Mouse (Mus musculus) heart, embryonic 13.5 days (tissue): ENCODE results near the gene Gm28038. TPM values are rescaled to one million over a fixed set of nuclear protein-coding genes. Genes with fewer than 3 reads are reported as not detected.
A peak's percentile ranks its signal among the peaks of the same experiment; 100 is the strongest.

ENCODE experiments used
- ATAC-seq: fragments of 200-750 bp; cut with Nextera tagmentation; 2 replicates; pipeline ENCODE4 v1.8.0; 2017; ENCODE audit warnings: moderate TSS enrichment; ENCODE audit not compliant: insufficient number of reproducible peaks, low FRiP score, low TSS enrichment; ENCODE audit errors: extremely low read depth
- H3K27ac ChIP-seq: fragments of 300-500 bp; sonication (generic); replicated peaks from 2 replicates; pipeline ENCODE4 v1.5.1; 2015; ENCODE audit warnings: moderate library complexity, mild to moderate bottlenecking, inconsistent platforms
- H3K27me3 ChIP-seq: fragments of 300-500 bp; sonication (generic); replicated peaks from 2 replicates; pipeline ENCODE4 v1.6.1; 2015; ENCODE audit warnings: mild to moderate bottlenecking, inconsistent platforms
- H3K36me3 ChIP-seq: fragments of 300-500 bp; sonication (generic); 2 replicates; pipeline ENCODE4 v1.6.1; 2015; ENCODE audit warnings: mild to moderate bottlenecking, inconsistent platforms
- H3K4me1 ChIP-seq: fragments of 300-500 bp; sonication (generic); 2 replicates; pipeline ENCODE4 v1.6.1; 2015; ENCODE audit warnings: inconsistent platforms
- H3K4me2 ChIP-seq: fragments of 300-500 bp; sonication (generic); 2 replicates; pipeline ENCODE4 v1.6.1; 2015; ENCODE audit warnings: inconsistent platforms, mild to moderate bottlenecking, moderate library complexity
- H3K4me3 ChIP-seq: fragments of 300-500 bp; sonication (generic); 2 replicates; pipeline ENCODE4 v1.5.1; 2015; ENCODE audit warnings: moderate library complexity, mild to moderate bottlenecking, inconsistent platforms
- H3K9ac ChIP-seq: fragments of 300-500 bp; sonication (generic); 2 replicates; pipeline ENCODE4 v1.6.1; 2015; ENCODE audit warnings: inconsistent platforms, mild to moderate bottlenecking, moderate library complexity
- H3K9me3 ChIP-seq: fragments of 300-500 bp; sonication (generic); 2 replicates; pipeline ENCODE4 v1.6.1; 2016; ENCODE audit warnings: inconsistent platforms
- WGBS: fragments of 180-500 bp; shearing (Covaris S2); methylation state at CpG from one replicate; pipeline ENCODE4 v1.1.7; 2015; ENCODE audit warnings: mixed read lengths; 5-methylcytosine and 5-hydroxymethylcytosine counted together
- polyA plus RNA-seq: library from polyadenylated mRNA; unstranded; fragments of >200 nt; fragmentation: Nextera tagmentation; extraction: Ambion mirVana; gene quantifications from 2 replicates; pipeline ENCODE4 v1.2.1, GENCODE M21; 2015

Gm28038 gene
- polyA plus RNA-seq, 1 experiment from 2014 or later, result not detected

DNA sequence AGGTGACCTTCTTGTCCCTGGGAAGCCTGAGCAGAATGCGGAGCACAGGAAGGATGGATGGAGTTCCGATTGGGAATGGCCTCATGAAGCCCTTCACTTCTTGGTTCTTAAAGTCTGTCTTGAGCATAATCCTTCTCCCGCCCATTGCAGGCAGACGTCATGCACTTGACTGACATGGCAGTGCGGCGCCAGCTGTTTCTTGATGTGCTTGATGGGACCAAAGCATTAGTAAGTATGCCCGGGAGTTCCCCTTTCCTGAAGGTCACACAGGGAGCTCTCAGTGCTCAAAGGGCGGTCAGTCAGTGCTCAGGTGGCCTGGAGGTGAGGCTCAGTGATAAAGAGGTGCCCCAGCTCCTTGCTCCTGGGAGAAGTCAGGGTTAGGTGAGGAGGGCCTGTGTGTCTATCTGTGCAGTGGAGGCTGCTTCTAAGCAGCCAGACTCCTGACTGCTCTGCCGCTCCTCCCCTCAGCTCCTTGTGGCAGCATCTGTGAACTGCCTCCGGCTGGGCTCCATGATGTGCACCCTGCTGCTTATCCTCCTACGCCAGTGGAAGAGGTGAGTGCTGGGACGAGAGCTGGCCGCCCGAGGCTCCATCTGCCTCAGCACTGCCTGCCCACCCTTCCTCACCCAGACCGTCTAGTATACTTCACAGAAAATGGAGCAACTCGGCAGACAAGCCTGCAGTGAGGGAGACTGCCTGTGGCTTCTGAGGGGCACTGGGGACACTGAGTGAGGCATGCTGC, 55.5 kb downstream of the Gm28038 start:
- no peaks in the 10 kb centered on the region for H3K27me3 ChIP-seq
- no peak overlapping the region for H3K4me3 ChIP-seq
- H3K4me2 ChIP-seq, result no peak overlapping the region
- ATAC-seq, result no peak
- peaks cover 98% of the 10 kb centered on the region for H3K36me3 ChIP-seq
- 77% methylated on average over 16 of the region's 16 CpGs for WGBS
- H3K9ac ChIP-seq, result no peak overlapping the region; the same call in 1 of the 2 replicates
- H3K4me1 ChIP-seq, result no peaks in the 10 kb centered on the region
- no peaks in the 10 kb centered on the region for H3K9me3 ChIP-seq
- H3K27ac ChIP-seq, result peak overlapping the region; percentile 5; the same call in 1 of the 2 replicates

DNA sequence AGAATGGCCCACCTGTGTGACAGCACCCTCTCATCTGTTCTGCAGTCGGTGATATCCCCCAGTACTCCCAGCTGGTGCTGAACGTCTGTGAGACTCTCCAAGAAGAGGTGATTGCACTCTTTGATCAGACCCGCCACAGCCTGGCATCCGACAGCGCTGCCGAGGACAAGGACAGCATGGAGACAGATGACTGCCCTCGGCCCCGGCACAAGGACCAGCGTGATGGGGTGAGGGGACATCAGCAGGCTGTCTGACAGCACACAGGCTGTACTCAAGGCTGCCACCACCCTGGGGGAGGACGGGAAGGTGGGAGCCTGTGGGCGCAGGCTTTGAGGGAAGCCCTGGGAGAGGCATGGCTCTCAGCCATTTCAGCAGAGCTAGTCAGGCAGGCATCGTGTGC, 56.3 kb downstream of the Gm28038 start:
- Histone ChIP-seq H3K36me3 (peaks cover 98% of the 10 kb centered on the region), H3K9ac (no peak overlapping the region)
- ATAC-seq, result no peak

DNA sequence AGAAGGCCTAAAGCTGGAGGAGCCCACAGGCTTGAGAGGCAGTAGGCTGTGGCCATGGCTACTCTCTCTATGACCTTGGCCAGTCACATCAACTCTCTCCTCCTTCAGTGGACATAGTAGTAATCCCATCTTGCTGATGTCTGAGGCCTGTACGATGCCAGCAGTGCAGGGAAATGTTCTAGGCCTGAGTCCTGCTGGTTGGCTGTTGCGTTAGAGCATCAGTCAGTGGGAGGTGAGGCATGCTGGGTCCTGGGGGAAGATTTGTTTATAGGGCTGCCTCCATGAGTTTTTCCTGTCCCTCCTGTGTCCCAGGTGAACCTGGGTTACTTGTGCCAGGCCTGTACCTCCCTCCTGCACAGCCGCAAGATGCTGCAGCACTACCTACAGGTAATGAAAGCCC, 61.2 kb downstream of the Gm28038 start:
- no peak overlapping the region for H3K4me3 ChIP-seq
- WGBS, result 92% methylated on average over 3 of the region's 3 CpGs
- H3K9me3 ChIP-seq, result no peaks in the 10 kb centered on the region
- no peak overlapping the region for H3K9ac ChIP-seq
- H3K27ac ChIP-seq, result no peak overlapping the region
- H3K27me3 ChIP-seq, result no peaks in the 10 kb centered on the region
- H3K36me3 ChIP-seq, result peaks cover 98% of the 10 kb centered on the region
- H3K4me1 ChIP-seq, result peaks cover 25% of the 10 kb centered on the region
- no peak for ATAC-seq
- H3K4me2 ChIP-seq, result no peak overlapping the region

More for the DNA sequence above, 56.3 kb downstream of the Gm28038 start:
- Histone ChIP-seq H3K9me3 (no peaks in the 10 kb centered on the region), H3K4me1 (no peaks in the 10 kb centered on the region), H3K4me2 (no peak overlapping the region), H3K4me3 (no peak overlapping the region), H3K27ac (peak overlapping the region; percentile 12; the same call in 1 of the 2 replicates), H3K27me3 (no peaks in the 10 kb centered on the region)
- WGBS, result 51% methylated on average over 12 of the region's 12 CpGs

DNA sequence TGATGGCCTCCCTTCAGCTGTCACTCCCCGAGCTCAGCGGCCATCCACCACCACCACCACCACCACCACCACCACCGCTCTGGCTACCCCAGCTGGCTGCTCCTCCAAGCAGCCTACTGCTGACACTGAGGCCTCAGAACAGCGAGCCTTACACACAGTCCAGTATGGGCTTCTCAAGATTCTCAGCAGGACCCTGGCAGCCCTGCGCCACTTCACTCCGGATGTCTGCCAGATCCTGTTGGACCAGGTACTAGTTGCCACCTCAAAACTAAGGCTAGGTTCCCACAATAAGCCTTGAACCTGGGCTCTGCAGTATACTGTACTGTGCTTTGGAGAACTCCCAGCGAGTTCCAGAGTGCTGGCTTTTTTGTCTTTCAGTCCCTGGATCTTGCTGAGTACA, 61.7 kb downstream of the Gm28038 start:
- Histone ChIP-seq H3K27ac (no peak overlapping the region), H3K4me2 (no peak overlapping the region), H3K4me3 (no peak overlapping the region), H3K9me3 (no peaks in the 10 kb centered on the region), H3K27me3 (no peaks in the 10 kb centered on the region), H3K36me3 (peaks cover 98% of the 10 kb centered on the region), H3K4me1 (peaks cover 25% of the 10 kb centered on the region), H3K9ac (no peak overlapping the region)
- 87% methylated on average over 7 of the region's 7 CpGs for WGBS
- ATAC-seq, result no peak

DNA sequence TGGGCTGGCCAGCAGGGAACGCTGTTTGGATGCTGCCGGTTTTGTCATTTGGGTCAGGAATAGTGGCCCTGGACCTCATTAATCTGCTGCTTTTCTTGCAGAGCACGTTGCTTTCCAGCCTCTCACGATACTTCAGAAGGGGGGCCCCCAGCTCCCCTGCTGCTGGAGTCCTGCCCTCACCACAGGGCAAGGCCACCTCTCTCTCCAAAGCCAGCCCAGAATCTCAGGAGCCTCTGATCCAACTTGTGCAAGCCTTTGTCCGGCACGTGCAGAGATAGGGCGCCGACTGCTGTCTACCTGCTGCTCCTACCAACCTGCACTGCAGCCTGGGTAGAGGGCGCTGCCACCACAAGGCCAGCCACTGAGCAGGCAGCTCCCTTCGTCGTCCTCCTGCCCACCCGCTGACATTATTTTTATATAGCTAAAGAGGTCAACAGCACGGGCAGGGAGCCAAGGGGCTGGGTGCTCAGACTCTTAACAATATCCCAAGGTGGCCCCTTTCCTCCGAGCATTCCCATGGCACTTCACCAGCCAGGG, 62.8 kb downstream of the Gm28038 start:
- 54% methylated on average over 14 of the region's 14 CpGs for WGBS
- H3K4me1 ChIP-seq, result peaks cover 25% of the 10 kb centered on the region
- H3K36me3 ChIP-seq, result peaks cover 99% of the 10 kb centered on the region
- peak overlapping the region; percentile 84 for H3K27ac ChIP-seq
- H3K9ac ChIP-seq, result peak overlapping the region; percentile 60
- no peak overlapping the region for H3K4me3 ChIP-seq
- no peaks in the 10 kb centered on the region for H3K9me3 ChIP-seq
- 0 out of 2 replicates have a peak overlapping the region, but pooled peaks have one; percentile 13 for H3K4me2 ChIP-seq
- ATAC-seq, result no peak; the same call in 1 of the 2 replicates
- no peaks in the 10 kb centered on the region for H3K27me3 ChIP-seq

DNA sequence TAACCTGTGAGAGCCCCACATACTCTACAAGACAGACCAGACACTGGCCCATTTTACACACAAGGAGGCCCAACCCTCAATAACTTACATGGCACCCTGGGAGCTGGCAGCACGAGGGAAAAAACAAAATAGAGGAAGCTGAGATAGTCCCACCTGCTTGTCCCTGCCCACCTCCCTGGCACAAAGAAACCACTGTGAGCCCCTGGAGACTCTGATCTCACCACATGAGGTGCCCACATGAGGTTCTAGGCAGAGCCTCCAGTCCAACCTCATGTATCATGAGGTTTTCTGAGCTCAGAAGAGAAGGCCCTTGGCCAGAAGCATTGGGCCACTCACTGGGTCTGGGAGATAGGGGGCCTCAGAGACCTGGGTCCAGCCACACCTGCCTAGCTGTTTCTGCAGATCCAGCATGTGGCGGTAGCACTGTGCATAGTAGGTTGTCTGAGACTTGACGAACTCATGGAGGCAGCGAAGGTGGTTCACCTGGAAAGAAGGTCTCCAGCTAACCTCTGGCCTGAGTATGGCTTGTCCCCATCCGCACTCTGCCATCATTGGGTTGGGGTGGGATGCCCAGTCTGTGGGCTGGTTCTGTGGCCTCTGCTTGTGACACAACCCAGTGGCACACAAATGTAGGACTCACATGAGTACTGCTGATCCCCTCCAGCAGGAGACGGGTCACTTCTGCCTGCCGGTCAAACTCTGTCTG, 65.3 kb downstream of the Gm28038 start:
- Histone ChIP-seq H3K36me3 (peaks cover 99% of the 10 kb centered on the region), H3K27ac (no peak overlapping the region), H3K27me3 (no peaks in the 10 kb centered on the region), H3K9me3 (no peaks in the 10 kb centered on the region), H3K9ac (no peak overlapping the region), H3K4me1 (peaks cover 25% of the 10 kb centered on the region), H3K4me3 (no peak overlapping the region), H3K4me2 (no peak overlapping the region)
- WGBS, result 85% methylated on average over 7 of the region's 7 CpGs
- no peak for ATAC-seq

DNA sequence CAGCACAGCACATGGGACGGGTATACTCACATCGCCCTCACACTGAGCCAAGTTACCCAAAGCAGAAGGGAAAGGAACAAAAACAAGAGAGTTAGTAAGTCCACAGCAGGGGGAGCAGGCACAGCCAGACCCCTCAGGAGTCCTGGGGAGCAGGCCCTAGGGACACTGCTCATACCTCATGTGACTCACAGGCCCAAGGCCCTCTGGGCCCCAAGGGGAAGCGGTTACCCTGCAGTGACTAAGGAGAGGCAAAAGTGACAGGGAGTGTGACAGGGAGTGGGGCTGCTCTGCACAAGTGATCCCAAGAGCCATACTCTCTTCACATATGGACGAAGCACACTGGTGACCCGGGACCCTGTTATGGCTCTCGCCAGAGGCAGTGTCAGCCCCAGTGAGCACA, 68.4 kb downstream of the Gm28038 start:
- H3K4me3 ChIP-seq, result no peak overlapping the region
- no peak overlapping the region for H3K27ac ChIP-seq
- no peaks in the 10 kb centered on the region for H3K27me3 ChIP-seq
- no peak for ATAC-seq
- WGBS, result 93% methylated on average over 6 of the region's 6 CpGs
- peaks cover 9% of the 10 kb centered on the region for H3K4me1 ChIP-seq
- peaks cover 93% of the 10 kb centered on the region for H3K36me3 ChIP-seq
- no peak overlapping the region for H3K9ac ChIP-seq
- H3K9me3 ChIP-seq, result no peaks in the 10 kb centered on the region
- no peak overlapping the region for H3K4me2 ChIP-seq

Other genes with a start within 250 kb of the Gm28038 start
- 17.9 and 18.8 TPM in 2 replicates for gene Wdr34, start 232.2 kb upstream of the Gm28038 start, polyA plus RNA-seq
- gene Set, start 223.7 kb upstream of the Gm28038 start, polyA plus RNA-seq, result 214 and 239 TPM in 2 replicates
- gene Pkn3, start 203.4 kb upstream of the Gm28038 start, polyA plus RNA-seq, result 13.1 and 13.2 TPM in 2 replicates
- gene Zdhhc12, start 187.4 kb upstream of the Gm28038 start, polyA plus RNA-seq, result 36.5 and 45.5 TPM in 2 replicates
- gene Zer1, start 156.5 kb upstream of the Gm28038 start, polyA plus RNA-seq, result 5.6 and 6.3 TPM in 2 replicates
- gene Tbc1d13, start 147.3 kb upstream of the Gm28038 start, polyA plus RNA-seq, result 5.1 and 5.5 TPM in 2 replicates
- gene Endog, start 109.5 kb upstream of the Gm28038 start, polyA plus RNA-seq, result 30.4 and 30.6 TPM in 2 replicates
- 33.6 TPM in 2 replicates for gene Spout1, start 102.6 kb upstream of the Gm28038 start, polyA plus RNA-seq
- gene Kyat1, start 75.2 kb upstream of the Gm28038 start, polyA plus RNA-seq, result 16.3 and 17.2 TPM in 2 replicates
- 39.6 and 41.9 TPM in 2 replicates for gene Lrrc8a, start 43.3 kb upstream of the Gm28038 start, polyA plus RNA-seq
- gene Gm28035, start 40.5 kb upstream of the Gm28038 start, polyA plus RNA-seq, result 0.19 and 0.27 TPM in 2 replicates
- 7.0 and 8.2 TPM in 2 replicates for gene Phyhd1, start 14.8 kb upstream of the Gm28038 start, polyA plus RNA-seq
- gene Dolk, start 5.3 kb downstream of the Gm28038 start, polyA plus RNA-seq, result 27.8 and 30.3 TPM in 2 replicates
- 22.2 and 25.7 TPM in 2 replicates for gene Nup188, start 5.4 kb downstream of the Gm28038 start, polyA plus RNA-seq
- gene Sh3glb2, start 78.3 kb downstream of the Gm28038 start, polyA plus RNA-seq, result 122 and 124 TPM in 2 replicates
- gene Miga2, start 83.2 kb downstream of the Gm28038 start, polyA plus RNA-seq, result 28.9 and 31.4 TPM in 2 replicates
- gene Dolpp1, start 111.2 kb downstream of the Gm28038 start, polyA plus RNA-seq, result 18.8 and 23.2 TPM in 2 replicates
- 74.5 and 76.8 TPM in 2 replicates for gene Crat, start 134.8 kb downstream of the Gm28038 start, polyA plus RNA-seq
- gene Ptpa, start 135.0 kb downstream of the Gm28038 start, polyA plus RNA-seq, result 100.0 and 109 TPM in 2 replicates
- gene Ier5l, start 193.2 kb downstream of the Gm28038 start, polyA plus RNA-seq, result 0.96 and 1.0 TPM in 2 replicates